Mouse (Mus musculus): ENCODE data around the gene Erv3.

DNA sequence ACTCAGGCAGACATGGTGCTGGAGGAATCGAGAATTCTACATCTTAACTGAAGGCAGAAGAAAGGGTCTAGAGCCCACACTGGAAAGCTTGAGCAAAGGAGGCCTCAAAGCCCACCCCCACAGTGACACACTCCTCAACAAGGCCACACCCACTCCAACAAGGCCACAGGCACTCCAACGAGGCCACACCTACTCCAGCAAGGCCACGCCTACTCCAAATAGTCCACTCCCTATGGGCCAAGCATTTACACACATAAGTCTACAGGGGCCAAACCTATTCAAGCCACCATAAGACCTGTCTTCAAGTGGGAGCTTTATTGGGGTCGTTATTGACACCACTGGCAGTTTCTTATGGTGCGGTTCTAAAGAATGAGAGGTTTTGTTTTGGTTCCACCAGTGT is 17.0 kb downstream of the Erv3 start:
- no peak for TF ChIP-seq CTCF (IDR thresholded peaks at IDR 0.05; ENCODE audit: low read depth, low read length)
- no peak for TF ChIP-seq POLR2A (IDR thresholded peaks at IDR 0.05; ENCODE audit: borderline replicate concordance, low read depth, low read length)

Measured in bone marrow macrophage, adult 2 months (primary cell).